Mouse (Mus musculus) liver, embryonic 14.5 days (tissue): ENCODE measurements around the gene Tomm34. TPM values are rescaled to one million over a fixed set of nuclear protein-coding genes. Genes with fewer than 3 reads are reported as not detected.

Experiments used
- ATAC-seq: fragments of 200-750 bp; cut with Nextera tagmentation; 2 replicates; pipeline ENCODE4 v1.8.0; 2017; ENCODE audit warnings: moderate number of reproducible peaks, mild to moderate bottlenecking, moderate library complexity; ENCODE audit not compliant: insufficient read depth
- DNase-seq, 3 experiments: peaks; one replicate each; pipeline ENCODE4 v3.0.0-alpha.2; 2012 to 2013; ENCODE audit warnings: low read depth in 3 of 3, low spot score in 3 of 3
- H3K27ac ChIP-seq: fragments of 300-500 bp; sonication (generic); 2 replicates; pipeline ENCODE4 v1.5.1; 2014; ENCODE audit warnings: moderate library complexity, mild to moderate bottlenecking, control low read depth, inconsistent platforms
- H3K27me3 ChIP-seq: fragments of 300-500 bp; sonication (generic); 2 replicates; pipeline ENCODE4 v1.6.1; 2014; ENCODE audit warnings: mild to moderate bottlenecking, low read length, moderate library complexity; ENCODE audit not compliant: control insufficient read depth, insufficient read depth
- H3K36me3 ChIP-seq: fragments of 300-500 bp; sonication (generic); replicated peaks from 2 replicates; pipeline ENCODE4 v1.6.1; 2014; ENCODE audit warnings: low read depth; ENCODE audit not compliant: control insufficient read depth, insufficient read depth
- H3K4me1 ChIP-seq, 2 experiments: fragments of 200-500 bp in 1 of 2; fragments of 300-500 bp in 1 of 2; sonication (generic) in 1 of 2; replicated peaks; 2 replicates each; pipeline ENCODE4 v1.6.1; 2012 to 2014; ENCODE audit warnings: antibody characterized with exemption in 1 of 2, inconsistent platforms in 1 of 2, low read length in 1 of 2; ENCODE audit not compliant: control insufficient read depth in 2 of 2, insufficient read depth in 2 of 2
- H3K4me2 ChIP-seq: fragments of 300-500 bp; sonication (generic); 2 replicates; pipeline ENCODE4 v1.6.1; 2014; ENCODE audit warnings: low read depth, mild to moderate bottlenecking, control low read depth, moderate library complexity
- H3K4me3 ChIP-seq, 2 experiments: fragments of 200-500 bp in 1 of 2; fragments of 300-500 bp in 1 of 2; sonication (generic) in 1 of 2; 2 replicates each; pipeline ENCODE4 v1.5.1; 2012 to 2014; ENCODE audit warnings: low read depth in 2 of 2, low read length in 2 of 2, mild to moderate bottlenecking in 2 of 2, control low read depth in 1 of 2, inconsistent platforms in 1 of 2, moderate library complexity in 1 of 2; ENCODE audit not compliant: insufficient read depth in 1 of 2
- H3K9ac ChIP-seq: fragments of 300-500 bp; sonication (generic); replicated peaks from 2 replicates; pipeline ENCODE4 v1.6.1; 2014; ENCODE audit warnings: mild to moderate bottlenecking, control low read depth, moderate library complexity
- H3K9me3 ChIP-seq: fragments of 300-500 bp; sonication (generic); 2 replicates; pipeline ENCODE4 v1.6.1; 2016; ENCODE audit warnings: low read length, mixed read lengths; ENCODE audit not compliant: control insufficient read depth
- CTCF ChIP-seq: IDR thresholded peaks from 2 replicates; pipeline ENCODE4 v1.5.1; 2016; ENCODE audit warnings: antibody characterized with exemption, low read depth, control low read depth
- EP300 ChIP-seq: IDR thresholded peaks from 2 replicates; pipeline ENCODE4 v1.6.1; 2016; ENCODE audit warnings: antibody characterized with exemption, low read depth
- WGBS: fragments of 180-500 bp; shearing (Covaris S2); extraction: QIAGEN DNeasy Blood & Tissue Kit; methylation state at CpG from one replicate; pipeline ENCODE4 v1.1.7; 2014; ENCODE audit not compliant: insufficient replicate concordance; 5-methylcytosine and 5-hydroxymethylcytosine counted together
- polyA plus RNA-seq, 2 experiments: library from polyadenylated mRNA; depleted of rRNA in 1 of 2; stranded (reverse) in 1 of 2; unstranded in 1 of 2; fragments of >200 nt; fragmentation: Nextera tagmentation in 1 of 2; extraction: Ambion mirVana in 1 of 2; gene quantifications; 2 replicates each; pipeline versions ENCODE4 v1.2.1 to v1.2.3; 2012 to 2014

Gene Tomm34
- polyA plus RNA-seq, 2 experiments: 11.6 to 16.0 TPM

DNA sequence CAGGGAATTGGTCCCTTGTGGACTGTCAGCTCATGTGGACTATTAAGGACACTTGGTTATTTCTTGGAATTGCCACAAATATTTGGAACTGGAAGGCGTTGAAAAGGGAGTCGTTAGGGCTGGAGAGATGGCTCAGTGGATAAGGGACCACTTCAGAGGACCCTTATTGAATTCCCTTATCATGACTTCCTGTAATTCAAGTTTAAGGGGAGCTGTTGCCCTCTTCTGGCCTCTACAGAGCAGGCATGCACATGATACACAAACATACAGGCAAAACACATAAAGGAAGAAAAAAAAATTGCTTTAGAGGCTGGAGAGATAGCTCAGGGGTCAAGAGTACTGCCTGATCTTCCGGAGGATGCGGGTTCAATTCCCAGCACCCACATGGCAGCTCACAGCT is 51.0 kb downstream of the Tomm34 start:
- no peak overlapping the region for H3K9ac ChIP-seq
- H3K27me3 ChIP-seq: no peaks in the 10 kb centered on the region
- H3K9me3 ChIP-seq: no peaks in the 10 kb centered on the region
- TF ChIP-seq CTCF: no peak
- H3K36me3 ChIP-seq: peaks cover 23% of the 10 kb centered on the region
- 65% methylated on average over 4 of the region's 4 CpGs for WGBS
- no peak overlapping the region for H3K27ac ChIP-seq
- DNase-seq: no peak
- H3K4me3 ChIP-seq: no peak overlapping the region
- no peak overlapping the region for H3K4me2 ChIP-seq
- no peaks in the 10 kb centered on the region; a peak in 1 of 4 replicates for H3K4me1 ChIP-seq
- no peak for ATAC-seq

DNA sequence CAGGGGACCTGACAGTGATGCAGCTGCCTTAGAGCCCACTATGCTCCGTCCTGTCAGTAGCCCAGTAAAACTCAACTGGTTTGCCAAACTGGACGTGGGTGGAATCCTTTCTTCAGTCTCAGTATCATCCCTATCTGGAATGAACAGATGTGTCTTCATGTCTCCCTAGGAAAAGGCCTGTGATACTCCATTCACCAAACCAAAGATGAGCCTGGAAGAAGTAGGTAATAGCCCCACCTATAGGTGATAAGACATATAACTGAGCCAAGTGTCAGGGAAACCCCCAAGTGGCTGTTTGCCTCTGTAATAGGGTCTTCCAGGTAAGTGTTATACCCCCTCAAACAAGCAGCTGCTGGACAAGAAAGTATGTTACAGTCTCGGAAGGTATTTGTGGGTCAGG is 52.1 kb downstream of the Tomm34 start:
- H3K4me2 ChIP-seq: no peak overlapping the region
- no peak overlapping the region for H3K9ac ChIP-seq
- H3K4me3 ChIP-seq: no peak overlapping the region
- no peaks in the 10 kb centered on the region for H3K27me3 ChIP-seq
- ATAC-seq: no peak
- no peak overlapping the region for H3K27ac ChIP-seq
- no peak for DNase-seq
- no peaks in the 10 kb centered on the region for H3K9me3 ChIP-seq
- H3K4me1 ChIP-seq: no peaks in the 10 kb centered on the region; a peak in 1 of 4 replicates
- TF ChIP-seq EP300 (no peak), CTCF (peak; percentile 39; the same call in 1 of the 2 replicates)
- 62% methylated on average over 3 of the region's 3 CpGs for WGBS
- H3K36me3 ChIP-seq: peaks cover 31% of the 10 kb centered on the region

DNA sequence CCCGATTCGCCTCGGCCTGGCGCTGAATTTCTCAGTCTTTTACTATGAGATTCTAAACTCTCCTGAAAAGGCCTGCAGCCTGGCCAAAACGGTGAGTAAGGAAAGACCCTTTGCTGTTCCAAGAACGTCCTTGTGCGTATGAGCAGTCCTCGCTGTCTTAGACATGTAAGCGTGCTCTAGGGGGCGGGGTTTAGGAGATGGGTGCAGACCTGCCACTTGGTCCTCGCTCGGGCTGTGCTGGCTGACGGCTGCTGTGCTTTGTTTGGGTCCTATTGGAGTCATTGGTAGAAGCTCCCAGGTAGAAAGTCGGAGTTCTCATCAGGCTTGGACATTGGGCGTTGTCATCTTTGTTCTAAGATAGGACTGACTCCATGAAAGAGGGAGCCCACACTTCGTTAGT is 55.7 kb downstream of the Tomm34 start:
- Histone ChIP-seq H3K4me3 (no peak overlapping the region), H3K9ac (no peak overlapping the region), H3K4me2 (no peak overlapping the region), H3K4me1 (no peaks in the 10 kb centered on the region; a peak in 2 of 4 replicates), H3K9me3 (no peaks in the 10 kb centered on the region), H3K27me3 (no peaks in the 10 kb centered on the region), H3K27ac (no peak overlapping the region), H3K36me3 (peaks cover 46% of the 10 kb centered on the region)
- no peak for ATAC-seq
- no peak for DNase-seq
- WGBS: 87% methylated on average over 16 of the region's 16 CpGs
- TF ChIP-seq EP300: no peak
- no peak for TF ChIP-seq CTCF

DNA sequence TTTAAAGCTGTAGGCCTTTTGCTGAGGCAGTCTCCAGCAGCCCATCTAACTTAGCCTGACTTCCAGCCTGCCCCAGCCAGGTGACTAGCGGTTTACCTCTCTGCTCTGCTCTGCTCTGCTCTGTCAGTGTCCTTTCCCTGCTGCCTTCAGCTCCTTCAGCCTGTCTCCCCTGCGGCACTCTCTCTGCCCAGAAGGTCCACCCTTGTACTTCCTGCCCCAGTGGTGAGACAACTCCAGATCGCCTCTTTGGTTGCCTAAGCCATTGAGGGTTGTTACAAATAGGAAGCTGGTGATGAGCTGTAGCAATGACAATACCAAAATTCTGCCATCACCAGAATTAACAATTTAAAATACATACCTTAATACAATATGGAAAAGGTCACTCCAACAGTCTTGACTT is 60.0 kb downstream of the Tomm34 start:
- H3K27me3 ChIP-seq: no peaks in the 10 kb centered on the region
- ATAC-seq (no peak), DNase-seq (no peak)
- H3K4me2 ChIP-seq: no peak overlapping the region
- H3K27ac ChIP-seq: no peak overlapping the region
- 64% methylated on average over 3 of the region's 3 CpGs for WGBS
- peaks cover 3 to 10% of the 10 kb centered on the region in 2 experiments; a peak in 3 of 4 replicates for H3K4me1 ChIP-seq
- no peak overlapping the region for H3K9ac ChIP-seq
- H3K9me3 ChIP-seq: no peaks in the 10 kb centered on the region
- H3K36me3 ChIP-seq: peaks cover 32% of the 10 kb centered on the region
- H3K4me3 ChIP-seq: no peak overlapping the region
- TF ChIP-seq EP300: no peak
- TF ChIP-seq CTCF: no peak

DNA sequence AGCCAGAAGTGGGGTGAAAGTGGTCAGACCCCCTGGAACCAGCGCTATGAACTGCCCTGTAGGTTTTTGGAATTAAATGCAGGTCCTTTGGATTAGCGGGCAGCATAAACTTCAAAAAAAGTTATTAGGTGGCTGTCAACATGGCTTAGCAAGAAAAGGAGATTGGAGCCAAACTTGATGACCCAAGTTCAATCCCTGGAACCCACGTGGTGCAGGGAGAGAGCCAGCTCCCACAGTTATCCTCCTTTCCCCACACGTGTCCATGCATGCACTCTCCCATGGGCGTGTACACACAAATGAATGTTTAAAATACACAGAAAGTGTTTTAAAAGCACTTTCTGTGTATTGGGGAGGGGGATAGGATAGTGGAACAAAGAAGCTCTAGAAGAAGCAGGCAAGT is 60.5 kb downstream of the Tomm34 start:
- no peak overlapping the region for H3K9ac ChIP-seq
- no peak for TF ChIP-seq EP300
- TF ChIP-seq CTCF: no peak
- H3K27me3 ChIP-seq: no peaks in the 10 kb centered on the region
- H3K27ac ChIP-seq: no peak overlapping the region
- H3K36me3 ChIP-seq: peaks cover 28% of the 10 kb centered on the region
- no peak for DNase-seq
- H3K4me1 ChIP-seq: peaks cover 3 to 12% of the 10 kb centered on the region in 2 experiments; a peak in 3 of 4 replicates
- no peak overlapping the region for H3K4me2 ChIP-seq
- no peak for ATAC-seq
- H3K9me3 ChIP-seq: no peaks in the 10 kb centered on the region
- no peak overlapping the region for H3K4me3 ChIP-seq
- 63% methylated on average over 5 of the region's 5 CpGs for WGBS
